Mouse (Mus musculus) stomach, embryonic 16.5 days (tissue): ENCODE measurements around the gene Tmem87b. TPM values are rescaled to one million over a fixed set of nuclear protein-coding genes. Genes with fewer than 3 reads are reported as not detected.
A peak's percentile ranks its signal among the peaks of the same experiment; 100 is the strongest.

Experiments used
- ATAC-seq: fragments of 200-750 bp; cut with Nextera tagmentation; 2 replicates; pipeline ENCODE4 v1.8.0; 2017; ENCODE audit warnings: moderate number of reproducible peaks, moderate TSS enrichment; ENCODE audit not compliant: insufficient read depth, low FRiP score
- H3K27ac ChIP-seq: fragments of 300-500 bp; sonication (generic); 2 replicates; pipeline ENCODE4 v1.5.1; 2014; ENCODE audit warnings: low read length
- H3K27me3 ChIP-seq: fragments of 300-500 bp; sonication (generic); 2 replicates; pipeline ENCODE4 v1.6.1; 2014; ENCODE audit warnings: low read length, control low read depth, mixed read lengths; ENCODE audit not compliant: control insufficient read depth, insufficient read depth
- H3K36me3 ChIP-seq: fragments of 300-500 bp; sonication (generic); 2 replicates; pipeline ENCODE4 v1.6.1; 2014; ENCODE audit warnings: low read length; ENCODE audit not compliant: control insufficient read depth, insufficient read depth
- H3K4me1 ChIP-seq: fragments of 300-500 bp; sonication (generic); 2 replicates; pipeline ENCODE4 v1.6.1; 2014; ENCODE audit warnings: low read length, control low read depth, mixed read lengths; ENCODE audit not compliant: control insufficient read depth, insufficient read depth
- H3K4me2 ChIP-seq: fragments of 300-500 bp; sonication (generic); 2 replicates; pipeline ENCODE4 v1.6.1; 2014; ENCODE audit warnings: low read depth, low read length, mixed read lengths
- H3K4me3 ChIP-seq: fragments of 300-500 bp; sonication (generic); replicated peaks from 2 replicates; pipeline ENCODE4 v1.5.1; 2014; ENCODE audit warnings: mild to moderate bottlenecking, low read length
- H3K9ac ChIP-seq: fragments of 300-500 bp; sonication (generic); 2 replicates; pipeline ENCODE4 v1.6.1; 2014; ENCODE audit warnings: low read length
- H3K9me3 ChIP-seq: fragments of 300-500 bp; sonication (generic); replicated peaks from 2 replicates; pipeline ENCODE4 v1.6.1; 2016; ENCODE audit warnings: low read length, control low read depth; ENCODE audit not compliant: control insufficient read depth
- WGBS: fragments of 180-500 bp; shearing (Covaris S2); extraction: QIAGEN DNeasy Blood & Tissue Kit; methylation state at CpG from one replicate; pipeline ENCODE4 v1.1.7; 2014; 5-methylcytosine and 5-hydroxymethylcytosine counted together
- polyA plus RNA-seq: library from polyadenylated mRNA; unstranded; fragments of >200 nt; fragmentation: Nextera tagmentation; extraction: Ambion mirVana; gene quantifications from 2 replicates; pipeline ENCODE4 v1.2.1, GENCODE M21; 2015

Tmem87b gene
- 34.3 and 36.6 TPM in 2 replicates for polyA plus RNA-seq

DNA sequence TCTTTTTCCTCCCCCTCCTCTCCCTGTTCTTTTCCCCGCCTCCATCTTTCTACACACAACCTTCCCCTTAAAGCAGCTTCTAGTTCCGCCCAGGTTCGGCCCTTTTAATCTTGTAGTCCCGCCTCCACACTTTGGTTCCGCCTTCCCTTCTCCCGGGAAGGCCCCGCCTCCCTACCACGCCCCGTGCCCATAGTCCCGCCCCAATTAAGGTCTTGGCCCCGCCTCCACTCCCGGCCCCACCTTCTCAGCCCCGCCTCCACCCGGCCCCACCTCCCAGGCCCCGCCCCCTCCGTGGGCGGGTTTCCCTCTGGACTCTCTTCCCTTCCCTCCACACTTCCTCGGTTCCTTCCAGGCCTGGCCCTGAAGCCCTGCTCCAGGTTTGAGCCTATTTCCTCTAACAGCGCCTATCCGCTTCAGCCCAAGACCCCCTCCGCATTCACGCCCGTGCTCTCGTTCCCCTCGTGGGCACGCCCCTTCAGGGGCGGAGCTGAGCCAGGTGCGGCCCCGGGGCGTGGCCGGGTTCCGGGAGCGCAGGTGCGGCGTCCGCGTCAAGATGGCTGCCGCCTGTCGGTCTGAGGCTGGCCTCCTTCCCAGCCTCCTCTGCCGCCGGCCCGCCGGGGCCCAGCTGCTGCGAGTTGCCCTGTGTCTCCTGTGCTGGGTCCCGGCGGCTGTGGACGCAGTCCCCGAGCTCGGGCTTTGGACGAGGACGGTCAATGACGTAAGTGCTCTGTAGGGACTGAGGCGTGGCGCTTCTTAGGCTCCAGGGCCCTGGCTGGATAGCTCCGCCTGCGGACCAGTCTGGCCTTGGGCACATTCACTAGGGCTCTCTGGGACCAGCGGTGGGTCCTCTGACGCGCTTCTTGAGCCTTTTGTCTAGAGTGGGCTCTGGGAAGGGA is at the start of gene Tmem87b:
Gene Tmem87b, plus strand, starts transcription at position 333 of the 896 bp plus-strand sequence.
- Histone ChIP-seq H3K4me2 (peak within 1 kb of the TSS; percentile 69), H3K9me3 (no peaks in the 10 kb centered on the region), H3K27me3 (no peaks in the 10 kb centered on the region), H3K4me3 (peak within 1 kb of the TSS; percentile 92), H3K9ac (peak within 1 kb of the TSS; percentile 79), H3K4me1 (peaks cover 11% of the 10 kb centered on the region), H3K36me3 (no peaks in the 10 kb centered on the region), H3K27ac (peak within 1 kb of the TSS; percentile 96)
- ATAC-seq: peak; percentile 94
- under 1% methylated on average over 59 of the region's 59 CpGs for WGBS

DNA sequence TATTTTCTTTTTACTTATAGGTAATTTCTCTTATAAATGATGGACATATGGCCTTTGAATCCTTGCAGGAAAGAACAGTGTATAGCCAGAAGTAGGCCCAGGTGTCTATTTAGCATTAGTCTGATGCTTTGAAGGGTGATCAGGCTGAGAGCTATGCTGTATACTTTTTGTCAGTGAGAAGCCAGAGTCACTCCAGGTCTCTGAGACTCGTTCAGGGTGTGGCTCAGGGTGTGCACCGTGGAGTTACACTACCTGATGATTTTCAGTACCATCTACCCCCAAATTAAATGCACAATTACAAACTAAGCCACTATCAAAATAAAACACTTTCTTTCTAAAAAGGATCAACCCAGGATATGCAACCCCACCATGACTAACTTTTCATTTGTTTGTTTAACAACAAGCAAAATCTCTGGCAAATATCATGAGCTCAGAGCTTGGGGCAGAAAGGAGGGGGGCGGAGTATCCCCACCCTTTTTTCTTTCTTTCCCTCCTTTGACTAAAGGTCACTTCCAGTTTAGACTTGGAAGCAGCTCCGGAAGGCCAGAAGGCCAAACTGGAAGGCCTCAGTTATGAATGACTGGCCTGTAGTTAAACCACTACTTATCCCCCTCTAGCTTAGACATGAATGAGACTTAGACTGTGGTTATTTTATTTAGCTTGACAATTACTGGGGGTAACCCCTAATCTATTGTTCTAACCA is 49.2 kb upstream of the Tmem87b start:
- Histone ChIP-seq H3K27me3 (no peaks in the 10 kb centered on the region), H3K4me3 (no peak overlapping the region), H3K9me3 (no peaks in the 10 kb centered on the region), H3K36me3 (no peaks in the 10 kb centered on the region), H3K27ac (no peak overlapping the region), H3K4me1 (peaks cover 3% of the 10 kb centered on the region; the same call in 1 of the 2 replicates), H3K4me2 (no peak overlapping the region), H3K9ac (no peak overlapping the region)
- no peak; the same call in 1 of the 2 replicates for ATAC-seq
- WGBS: 54% methylated on average over 4 of the region's 4 CpGs

DNA sequence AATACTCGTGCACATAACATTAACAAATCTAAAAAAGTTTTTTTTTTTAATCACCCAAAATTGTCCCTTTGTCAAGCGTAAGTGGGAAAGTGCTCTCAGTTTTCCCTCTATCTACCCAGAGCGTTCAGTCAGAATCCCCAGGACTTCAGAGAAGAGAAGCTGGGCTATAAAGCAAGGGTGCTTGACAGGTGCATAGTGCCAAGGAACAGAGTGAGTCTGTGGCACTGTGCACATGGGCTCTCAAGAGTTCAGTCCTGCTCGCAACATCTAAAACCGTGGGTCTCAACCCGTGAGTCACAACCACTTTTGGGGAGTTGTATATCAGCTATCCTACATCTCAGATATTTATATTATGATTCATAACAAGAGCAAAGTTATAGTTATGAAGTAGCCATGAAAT is 47.4 kb upstream of the Tmem87b start:
- 90% methylated on average over 6 of the region's 6 CpGs for WGBS
- Histone ChIP-seq H3K9ac (no peak overlapping the region), H3K27me3 (no peaks in the 10 kb centered on the region), H3K36me3 (no peaks in the 10 kb centered on the region), H3K9me3 (no peaks in the 10 kb centered on the region), H3K4me2 (no peak overlapping the region), H3K4me1 (peaks cover 3% of the 10 kb centered on the region; the same call in 1 of the 2 replicates), H3K27ac (no peak overlapping the region), H3K4me3 (no peak overlapping the region)
- no peak for ATAC-seq

DNA sequence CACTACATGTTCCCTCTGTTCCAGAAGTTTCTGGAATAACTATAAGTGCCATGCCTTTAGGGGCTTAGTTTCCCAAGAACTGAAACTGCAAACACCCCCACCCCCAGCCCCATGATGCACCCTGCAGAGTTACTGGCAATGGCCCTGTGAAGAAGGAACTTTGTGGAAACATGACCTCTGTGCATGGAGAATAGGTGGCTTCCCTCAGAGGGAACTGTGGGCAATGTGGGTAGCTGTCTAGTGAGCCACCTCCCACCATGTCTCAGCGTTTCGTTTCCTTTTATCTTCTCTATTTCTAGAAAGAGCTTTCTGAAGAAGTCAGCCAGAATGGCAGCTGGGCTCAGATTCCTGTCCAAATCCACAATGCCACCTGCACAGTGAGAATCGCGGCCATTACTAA is 46.9 kb upstream of the Tmem87b start:
- Histone ChIP-seq H3K4me3 (no peak overlapping the region), H3K4me1 (peaks cover 3% of the 10 kb centered on the region; the same call in 1 of the 2 replicates), H3K9me3 (no peaks in the 10 kb centered on the region), H3K4me2 (no peak overlapping the region), H3K27me3 (no peaks in the 10 kb centered on the region), H3K27ac (no peak overlapping the region), H3K9ac (no peak overlapping the region), H3K36me3 (no peaks in the 10 kb centered on the region)
- 87% methylated on average over 4 of the region's 4 CpGs for WGBS
- ATAC-seq: no peak

DNA sequence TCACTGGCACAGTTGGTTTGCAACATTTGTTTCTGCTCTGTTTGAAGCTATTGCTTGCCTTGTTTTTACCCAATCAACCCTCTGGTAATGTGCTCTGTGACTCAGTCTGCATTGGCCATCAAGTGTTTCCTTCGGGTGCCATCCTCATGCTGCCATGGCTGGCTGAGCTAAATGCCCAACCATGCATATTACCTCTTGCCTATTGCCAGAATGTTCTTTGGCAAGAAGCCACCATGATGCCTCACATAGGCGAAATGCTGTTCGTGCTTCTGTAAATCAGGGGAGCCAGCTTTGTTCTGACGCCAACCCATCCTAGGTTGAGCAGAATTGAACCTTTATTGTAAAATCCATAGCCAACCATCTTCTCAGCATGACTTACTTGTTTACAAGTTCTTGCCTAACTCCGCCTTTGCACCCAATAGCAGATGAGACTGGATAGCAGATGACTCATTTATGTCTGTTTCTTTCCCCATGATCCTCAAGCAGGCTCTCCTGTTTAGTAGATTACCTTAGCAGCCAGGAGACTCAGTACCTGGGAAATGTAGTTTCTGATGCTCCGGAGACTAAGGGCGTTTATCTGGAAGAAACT is 46.1 kb upstream of the Tmem87b start:
- H3K4me2 ChIP-seq: no peak overlapping the region
- H3K27ac ChIP-seq: no peak overlapping the region
- no peak for ATAC-seq
- no peak overlapping the region for H3K9ac ChIP-seq
- H3K4me3 ChIP-seq: no peak overlapping the region
- H3K9me3 ChIP-seq: no peaks in the 10 kb centered on the region
- H3K36me3 ChIP-seq: no peaks in the 10 kb centered on the region
- no peaks in the 10 kb centered on the region for H3K27me3 ChIP-seq
- peaks cover 3% of the 10 kb centered on the region; the same call in 1 of the 2 replicates for H3K4me1 ChIP-seq
- 91% methylated on average over 7 of the region's 7 CpGs for WGBS

DNA sequence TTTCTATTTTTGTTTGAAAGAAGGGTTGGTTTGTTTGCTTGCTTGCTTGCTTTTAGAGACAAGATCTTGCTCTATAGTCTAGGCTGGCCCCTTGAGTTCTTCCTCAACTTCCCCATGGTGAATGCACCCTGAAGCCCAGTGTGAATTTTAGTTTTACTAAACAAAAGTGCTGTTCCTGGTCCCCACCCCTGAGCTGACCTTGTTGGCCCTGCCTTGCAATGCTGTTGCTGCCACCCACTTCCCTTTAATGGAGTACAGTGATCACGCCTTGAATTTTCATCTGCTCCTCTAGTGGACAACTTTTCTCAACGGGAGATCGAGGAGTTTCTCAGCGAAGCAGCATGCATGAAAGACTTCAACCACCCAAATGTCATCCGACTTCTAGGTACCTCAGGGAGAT is 35.7 kb upstream of the Tmem87b start:
- Histone ChIP-seq H3K9ac (no peak overlapping the region), H3K27me3 (no peaks in the 10 kb centered on the region), H3K36me3 (no peaks in the 10 kb centered on the region), H3K4me1 (no peaks in the 10 kb centered on the region), H3K4me2 (no peak overlapping the region), H3K27ac (no peak overlapping the region), H3K4me3 (no peak overlapping the region), H3K9me3 (no peaks in the 10 kb centered on the region)
- no peak for ATAC-seq
- 83% methylated on average over 5 of the region's 5 CpGs for WGBS

DNA sequence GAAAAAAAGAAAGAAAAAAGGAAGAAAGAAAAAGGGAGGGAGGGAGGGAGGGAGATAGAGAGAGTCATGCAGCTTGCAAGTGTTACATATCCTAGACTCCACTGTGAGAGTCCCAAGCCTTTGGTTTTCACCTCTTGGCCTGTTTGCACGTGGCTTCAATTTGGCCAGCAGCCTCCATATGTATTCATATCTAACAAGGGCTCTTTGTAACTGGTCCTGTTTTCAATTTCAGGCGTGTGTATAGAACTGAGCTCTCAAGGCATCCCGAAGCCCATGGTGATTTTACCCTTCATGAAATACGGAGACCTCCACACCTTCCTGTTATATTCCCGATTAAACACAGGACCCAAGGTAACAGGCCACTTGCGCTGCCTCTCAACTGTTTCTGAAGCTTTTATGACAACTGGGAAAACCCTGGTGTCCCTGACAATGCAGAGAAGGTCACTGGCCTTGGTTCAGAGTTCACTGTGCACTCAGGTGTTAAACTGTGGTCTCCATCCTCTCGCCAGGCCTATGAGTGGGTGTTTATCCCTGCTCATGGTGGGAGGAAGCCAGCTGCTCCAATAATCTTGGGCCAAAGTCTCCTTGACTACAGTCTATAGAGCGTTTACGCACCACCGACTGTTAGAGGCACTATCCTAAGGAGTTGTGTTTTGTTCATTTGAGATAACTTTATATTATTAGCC is 34.1 kb upstream of the Tmem87b start:
- H3K36me3 ChIP-seq: no peaks in the 10 kb centered on the region
- no peaks in the 10 kb centered on the region for H3K4me1 ChIP-seq
- H3K4me3 ChIP-seq: no peak overlapping the region
- no peaks in the 10 kb centered on the region for H3K27me3 ChIP-seq
- H3K4me2 ChIP-seq: no peak overlapping the region
- 82% methylated on average over 10 of the region's 10 CpGs for WGBS
- no peaks in the 10 kb centered on the region for H3K9me3 ChIP-seq
- no peak for ATAC-seq
- no peak overlapping the region for H3K9ac ChIP-seq
- H3K27ac ChIP-seq: no peak overlapping the region

DNA sequence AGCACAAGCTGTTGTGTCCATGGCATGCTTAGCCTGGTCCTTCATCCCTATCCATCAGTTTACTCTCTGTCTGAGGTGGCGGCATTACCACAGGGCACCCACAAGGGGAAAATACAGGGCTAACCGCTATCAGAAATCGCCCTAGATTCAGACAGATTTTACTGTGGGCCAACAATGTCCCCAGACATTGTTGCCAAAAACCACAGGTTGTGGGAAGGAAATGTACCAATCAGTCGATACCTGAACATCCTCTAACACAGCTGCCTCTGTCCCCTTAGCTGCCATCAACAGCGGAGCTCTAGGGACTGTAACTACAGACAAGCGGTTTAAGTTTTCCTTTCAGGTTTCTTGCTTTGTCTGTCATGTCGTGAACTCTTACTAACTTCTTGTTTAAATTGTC is 33.1 kb upstream of the Tmem87b start:
- H3K4me1 ChIP-seq: no peaks in the 10 kb centered on the region
- no peaks in the 10 kb centered on the region for H3K9me3 ChIP-seq
- H3K36me3 ChIP-seq: no peaks in the 10 kb centered on the region
- WGBS: 83% methylated on average over 7 of the region's 7 CpGs
- no peak for ATAC-seq
- H3K4me3 ChIP-seq: no peak overlapping the region
- no peaks in the 10 kb centered on the region for H3K27me3 ChIP-seq
- no peak overlapping the region for H3K27ac ChIP-seq
- H3K4me2 ChIP-seq: no peak overlapping the region
- H3K9ac ChIP-seq: no peak overlapping the region
